Mouse (Mus musculus) retina, adult 2 months (tissue): ENCODE measurements at regions not wholly inside any gene's neighbourhood (a gene's known extent, or its start where the extent isn't known, plus 50 kb on each side); places are given as distances from the start of the nearest gene placed in this dataset.

Source experiments
- DNase-seq: peaks from one replicate; pipeline ENCODE4 v3.0.0-alpha.2; 2012; ENCODE audit warnings: low read depth, low spot score

DNA sequence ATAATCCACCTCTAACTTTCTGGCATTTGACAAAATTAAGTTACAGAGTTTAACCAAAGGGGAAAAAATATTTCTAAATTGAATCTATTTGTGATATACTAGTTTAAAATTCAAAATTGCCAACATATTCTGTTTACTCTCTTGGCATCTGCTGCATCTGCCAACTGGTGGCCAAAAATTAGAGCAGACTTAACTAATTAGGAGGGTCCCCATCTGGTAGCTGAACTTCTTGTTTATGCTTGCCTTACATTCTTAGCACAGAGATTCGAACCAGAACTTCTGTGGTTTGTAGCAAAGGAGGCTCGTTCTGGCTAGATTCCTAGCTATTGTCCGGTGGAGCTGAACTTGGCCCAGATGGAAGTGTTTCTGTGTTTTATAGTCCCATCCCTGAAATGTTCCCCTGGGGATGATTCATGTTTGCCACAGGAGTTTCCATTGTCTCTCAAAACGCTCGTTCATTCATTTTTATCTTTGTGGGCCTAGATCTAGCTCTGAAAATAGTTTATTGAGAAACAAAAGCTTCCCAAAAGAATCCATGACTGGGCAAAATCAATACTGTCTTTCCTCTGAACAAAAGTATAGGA lies 3461.5 kb upstream of the Gm7489 start:
- no peak for DNase-seq

- DNase-seq: no peak
These were observed 3435.1 kb upstream of the Gm7489 start for GRCm38 (mm10) chr15:50449604-50450003.

- DNase-seq: no peak
These were observed 3412.1 kb upstream of the Gm7489 start for GRCm38 (mm10) chr15:50472626-50473025.

GRCm38 (mm10) chr15:50498716-50499115 lies 3386.0 kb upstream of the Gm7489 start:
- no peak for DNase-seq

- no peak for DNase-seq
These were observed 3376.6 kb upstream of the Gm7489 start for GRCm38 (mm10) chr15:50507999-50508624.

- no peak for DNase-seq
These were observed 3371.7 kb upstream of the Gm7489 start for GRCm38 (mm10) chr15:50513036-50513435.

DNA sequence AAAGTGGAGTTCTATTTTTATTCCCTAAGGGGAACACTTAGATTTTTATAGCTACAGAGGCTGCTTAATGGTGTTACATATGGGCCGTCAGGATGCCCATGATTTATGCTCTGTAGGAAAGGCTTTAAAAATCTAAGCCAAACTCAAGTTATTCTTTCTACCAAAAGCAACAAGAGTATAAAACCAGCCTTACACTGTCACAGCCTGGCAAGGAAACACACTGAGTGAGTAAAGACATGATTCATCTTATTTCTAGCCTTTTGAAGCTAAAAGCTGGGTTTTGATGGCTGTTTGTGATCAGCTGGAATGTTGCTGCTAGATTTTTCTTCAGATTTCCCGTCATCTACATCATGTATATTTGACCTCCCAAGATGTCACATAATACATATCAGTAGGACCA lies 3359.9 kb upstream of the Gm7489 start:
- DNase-seq: no peak

GRCm38 (mm10) chr15:50534490-50534889 lies 3350.2 kb upstream of the Gm7489 start:
- no peak for DNase-seq

DNA sequence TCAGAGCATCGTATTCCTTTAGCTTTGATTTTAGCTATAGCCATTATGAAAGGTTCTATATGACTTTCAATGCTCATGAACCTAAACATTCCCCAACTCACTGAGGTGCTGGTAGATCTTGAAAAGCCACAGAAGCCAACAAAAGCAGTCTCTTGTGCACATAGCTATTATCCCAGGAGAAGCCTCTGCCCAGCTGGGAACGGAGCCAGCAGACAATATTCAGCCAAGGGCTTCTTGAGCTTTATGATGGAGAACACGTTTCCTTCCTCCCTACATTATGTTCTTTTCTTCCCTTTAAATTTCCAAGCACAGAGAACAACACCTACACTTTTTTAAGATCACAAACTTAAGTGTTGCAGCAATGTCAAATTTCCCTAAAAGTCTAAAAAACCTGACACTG lies 3321.1 kb upstream of the Gm7489 start:
- DNase-seq: no peak

GRCm38 (mm10) chr15:50580811-50581210 lies 3303.9 kb upstream of the Gm7489 start:
- DNase-seq: no peak

GRCm38 (mm10) chr15:50583951-50584350 lies 3300.8 kb upstream of the Gm7489 start:
- no peak for DNase-seq

DNA sequence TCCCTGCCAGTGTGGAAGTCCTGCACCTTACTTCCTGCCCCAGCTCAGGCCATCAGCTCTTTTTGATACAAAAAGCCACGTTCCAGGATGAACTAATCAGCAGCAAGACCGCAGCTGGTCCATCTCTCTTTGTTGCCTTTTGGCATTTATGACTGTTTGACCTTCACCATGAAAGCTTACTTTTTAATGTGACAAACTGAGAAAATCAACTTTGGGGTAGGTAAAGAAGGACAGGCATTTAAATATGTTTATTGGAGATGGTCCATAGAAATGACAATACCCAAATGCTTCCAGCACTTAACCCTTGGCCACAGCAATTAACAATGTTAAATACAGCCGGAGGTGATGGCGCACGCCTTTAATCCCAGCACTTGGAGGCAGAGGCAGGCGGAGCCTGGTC lies 3299.2 kb upstream of the Gm7489 start:
- DNase-seq: no peak
